Comparison of ENCODE assay signal across 7 mouse cellular contexts in the genomic region with DNA sequence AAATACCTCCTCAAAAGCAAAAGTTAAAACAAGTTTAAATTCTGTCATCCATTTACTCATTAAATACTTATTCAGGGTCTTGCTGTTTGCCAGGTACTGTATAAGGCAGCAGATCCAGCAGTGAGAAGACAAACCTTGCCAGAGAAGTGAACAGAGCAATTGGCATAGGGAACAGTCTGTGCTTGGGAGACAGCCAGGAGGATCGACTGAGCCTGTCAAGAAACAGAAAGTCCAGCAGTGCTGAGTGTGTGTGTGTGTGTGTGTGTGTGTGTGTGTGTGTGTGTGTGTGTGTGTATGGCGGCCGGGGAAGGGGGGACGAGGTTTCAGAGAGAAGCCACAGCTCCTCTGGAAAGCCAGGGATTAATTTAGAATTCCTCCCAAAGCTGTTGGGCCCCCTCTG. TPM values are rescaled to one million over a fixed set of nuclear protein-coding genes. Genes with fewer than 3 reads are reported as not detected.
A peak's percentile ranks its signal among the peaks of the same experiment; 100 is the strongest.
DNase-seq lines count a peak whose midpoint lies in the region; ATAC-seq lines count a peak whose summit lies in the region.

No protein-coding gene starts in this region.

- no peak overlapping the region for H3K27ac ChIP-seq in neural tube, embryonic 15.5 days (replicated peaks)
- peak overlapping the region; percentile 45; the same call in 1 of the 2 replicates for H3K27ac ChIP-seq in heart, embryonic 13.5 days (replicated peaks)

- no peak overlapping the region for H3K4me3 ChIP-seq in neural tube, embryonic 15.5 days (replicated peaks)
- 0 out of 2 replicates have a peak overlapping the region, but pooled peaks have one; percentile 2 for H3K4me3 ChIP-seq in heart, embryonic 13.5 days

- intact Hi-C loops in left cerebral cortex, postnatal 14 days (cut with DNase I): loop anchor here (5.0 kb wide), 1 partner anchor 164 kb away; no protein-coding TSS in a partner anchor

- H3K4me1 ChIP-seq in neural tube, embryonic 15.5 days: peaks cover 10% of the 10 kb centered on the region
- peaks cover 44% of the 10 kb centered on the region for H3K4me1 ChIP-seq in heart, embryonic 13.5 days

- H3K9me3 ChIP-seq in neural tube, embryonic 15.5 days (replicated peaks): no peaks in the 10 kb centered on the region
- no peaks in the 10 kb centered on the region for H3K9me3 ChIP-seq in heart, embryonic 13.5 days

- H3K4me2 ChIP-seq in neural tube, embryonic 15.5 days: no peak overlapping the region
- H3K4me2 ChIP-seq in heart, embryonic 13.5 days: peak overlapping the region; percentile 25; the same call in 1 of the 2 replicates

- WGBS in neural tube, embryonic 15.5 days: 57% methylated on average over 3 of the region's 4 CpGs
- WGBS in heart, embryonic 13.5 days: 7% methylated on average over 2 of the region's 4 CpGs

- H3K27me3 ChIP-seq in neural tube, embryonic 15.5 days (replicated peaks): no peaks in the 10 kb centered on the region
- no peaks in the 10 kb centered on the region for H3K27me3 ChIP-seq in heart, embryonic 13.5 days (replicated peaks)

- H3K36me3 ChIP-seq in neural tube, embryonic 15.5 days: no peaks in the 10 kb centered on the region
- 0 out of 2 replicates have a peak, but pooled peaks cover 3% of the 10 kb centered on the region for H3K36me3 ChIP-seq in heart, embryonic 13.5 days

- no peak for DNase-seq in neural tube, embryonic 10.5 days (ENCODE audit: extremely low spot score, low spot score)
- DNase-seq in cerebellum, postnatal 14 days: peak; percentile 81 to 83
- peak; percentile 57 to 76 for DNase-seq in left cerebral cortex, postnatal 14 days (ENCODE audit: low spot score in 2 of 2)
- DNase-seq in right cerebral cortex, postnatal 4 days: peak; percentile 29

- H3K9ac ChIP-seq in neural tube, embryonic 15.5 days (replicated peaks): no peak overlapping the region
- peak overlapping the region; percentile 33; the same call in 1 of the 2 replicates for H3K9ac ChIP-seq in heart, embryonic 13.5 days

- 0 out of 2 replicates have a peak, but pooled peaks have one; percentile 45 for ATAC-seq in neural tube, embryonic 15.5 days (ENCODE audit: low FRiP score)
- ATAC-seq in heart, embryonic 13.5 days (ENCODE audit: extremely low read depth, insufficient number of reproducible peaks, low FRiP score, low TSS enrichment): no peak
- no peak for ATAC-seq in granulocyte monocyte progenitor cell, adult 5-6 weeks (replicated peaks; ENCODE audit: poor library complexity, severe bottlenecking)

RNA-seq across cellular contexts. Expression of a gene that starts 17.9 kb away (rescaled TPM):
- polyA plus RNA-seq in neural tube, embryonic 15.5 days (2015; fragmentation: Nextera tagmentation; extraction: Ambion mirVana): 192 and 214 TPM in 2 replicates
- 86.4 and 93.9 TPM in 2 replicates for polyA plus RNA-seq in heart, embryonic 13.5 days (2015; fragmentation: Nextera tagmentation; extraction: Ambion mirVana)
- total RNA-seq in left cerebral cortex, postnatal 14 days (2021): 100 to 1,000 TPM; 133 to 148 TPM
- total RNA-seq in granulocyte monocyte progenitor cell, adult 5-6 weeks (2014; fragmentation: Nextera tagmentation): 49.7 and 56.9 TPM in 2 replicates
- total RNA-seq in granulocyte monocyte progenitor cell, adult 5-6 weeks (2017): 23.1 and 26.5 TPM in 2 replicates
